Mouse (Mus musculus): ENCODE results near the gene Psmb3.

DNA sequence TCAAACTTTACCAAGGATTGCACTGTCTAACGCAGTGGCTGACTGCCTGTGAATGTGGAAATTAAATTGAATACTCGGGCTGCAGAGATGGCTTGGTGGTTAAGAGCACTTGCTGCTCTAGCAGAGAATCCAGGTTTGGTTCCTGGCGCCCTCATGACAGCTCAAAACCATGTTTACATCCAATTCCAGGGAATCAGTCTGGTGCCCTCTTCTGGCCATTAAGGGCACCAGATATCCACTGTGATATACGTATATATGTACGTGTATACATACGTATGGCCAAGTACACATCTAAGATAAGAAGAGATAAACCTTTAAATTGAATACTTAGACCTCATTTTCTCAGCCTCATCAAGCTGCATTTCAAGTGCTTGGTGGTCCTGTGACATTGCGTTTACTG lies 37.0 kb upstream of the Psmb3 start:
- TF ChIP-seq CTCF (IDR thresholded peaks at IDR 0.05; ENCODE audit: low read depth, low read length) (peak; percentile 15), POLR2A (IDR thresholded peaks at IDR 0.05; ENCODE audit: insufficient read depth, low read length) (no peak), EP300 (IDR thresholded peaks at IDR 0.05; ENCODE audit: insufficient read depth, low read depth, low read length) (no peak)

Measured in ES-Bruce4 (cell line).